Mouse (Mus musculus) megakaryocyte progenitor cell, adult 5-6 weeks (primary cell): Measurements from ENCODE around the gene Smim26. TPM values are rescaled to one million over a fixed set of nuclear protein-coding genes. Genes with fewer than 3 reads are reported as not detected.
"Not testable (repeated sequence)": the region's sequence is repeated elsewhere in the genome, so short reads cannot be mapped to it uniquely, and the experiment has no call there.

Experiments
- ATAC-seq: replicated peaks from 2 replicates; pipeline ENCODE4 v1.8.0; 2016; ENCODE audit warnings: mild to moderate bottlenecking, moderate TSS enrichment, inconsistent platforms; ENCODE audit not compliant: poor library complexity
- total RNA-seq, 2 experiments: library from RNA; stranded (forward) in 1 of 2; stranded (reverse) in 1 of 2; fragments of 157-497, 149-512 nt in 1 of 2; fragments of 200-1000 nt in 1 of 2; gene quantifications; 2 replicates each; pipeline versions ENCODE4 v1.2.3 to v1.2.4; 2015 to 2017

Gene Smim26
- 30.1 and 42.9 TPM in 2 replicates for total RNA-seq (2015)
- total RNA-seq (2017), result 23.5 and 27.0 TPM in 2 replicates

GRCm38 (mm10) chr2:144593951-144594651 is at the start of gene Smim26:
TSS of gene Smim26 (plus strand) at chr2:144594054.
- peak; percentile 99 for ATAC-seq

GRCm38 (mm10) chr2:144544630-144545029 is 49.2 kb upstream of the Smim26 start:
- no peak for ATAC-seq

- ATAC-seq, result no peak
These were observed 48.8 kb upstream of the Smim26 start for GRCm38 (mm10) chr2:144545061-144545460.

GRCm38 (mm10) chr2:144545481-144545880 is 48.4 kb upstream of the Smim26 start:
- no peak for ATAC-seq

DNA sequence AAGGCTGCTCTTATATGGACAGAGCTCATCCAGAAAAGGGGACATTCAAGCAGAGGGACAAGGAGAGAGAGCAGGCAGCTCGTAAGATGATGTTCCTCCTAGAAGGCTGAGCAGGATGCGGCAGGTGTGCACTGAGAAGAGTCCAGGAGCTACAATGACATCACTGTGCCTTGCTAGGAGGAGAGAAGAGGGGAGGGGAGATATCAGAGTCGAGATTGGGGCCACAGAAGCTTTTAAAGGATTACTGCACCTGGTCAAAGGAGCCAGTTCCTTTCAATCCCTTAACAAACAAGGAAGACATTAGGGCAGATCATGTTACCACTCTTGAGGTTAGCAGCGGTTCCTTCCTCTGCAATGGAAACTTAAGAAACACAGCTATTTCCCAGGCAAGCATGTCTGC is 46.3 kb upstream of the Smim26 start:
- no peak for ATAC-seq

GRCm38 (mm10) chr2:144550529-144550928 is 43.3 kb upstream of the Smim26 start, which contains the start of gene Rbbp9:
TSS of gene Rbbp9 (minus strand) at chr2:144550869.
- peak; percentile 82 for ATAC-seq

DNA sequence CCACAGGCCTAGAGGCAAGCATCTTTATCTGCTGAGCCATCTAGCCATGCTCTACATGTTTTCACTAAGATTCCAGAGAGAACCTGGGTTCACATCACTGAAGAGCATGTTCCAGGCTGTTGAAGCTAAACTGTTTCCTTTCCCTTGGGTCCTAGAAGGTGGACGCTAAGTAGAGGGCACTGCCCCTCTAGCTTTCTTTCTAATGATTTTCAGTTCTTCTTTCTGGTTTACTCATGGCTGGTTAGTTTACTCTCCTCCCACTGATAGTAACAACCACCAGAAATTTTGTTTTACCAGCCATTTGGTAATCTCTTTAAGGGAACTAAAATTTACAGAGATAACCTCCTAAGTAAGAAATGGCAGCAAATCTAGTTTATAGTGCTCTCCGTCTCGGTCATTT is 39.9 kb upstream of the Smim26 start:
- no peak for ATAC-seq

GRCm38 (mm10) chr2:144555286-144555819 is 38.5 kb upstream of the Smim26 start:
- ATAC-seq, result peak; percentile 25

DNA sequence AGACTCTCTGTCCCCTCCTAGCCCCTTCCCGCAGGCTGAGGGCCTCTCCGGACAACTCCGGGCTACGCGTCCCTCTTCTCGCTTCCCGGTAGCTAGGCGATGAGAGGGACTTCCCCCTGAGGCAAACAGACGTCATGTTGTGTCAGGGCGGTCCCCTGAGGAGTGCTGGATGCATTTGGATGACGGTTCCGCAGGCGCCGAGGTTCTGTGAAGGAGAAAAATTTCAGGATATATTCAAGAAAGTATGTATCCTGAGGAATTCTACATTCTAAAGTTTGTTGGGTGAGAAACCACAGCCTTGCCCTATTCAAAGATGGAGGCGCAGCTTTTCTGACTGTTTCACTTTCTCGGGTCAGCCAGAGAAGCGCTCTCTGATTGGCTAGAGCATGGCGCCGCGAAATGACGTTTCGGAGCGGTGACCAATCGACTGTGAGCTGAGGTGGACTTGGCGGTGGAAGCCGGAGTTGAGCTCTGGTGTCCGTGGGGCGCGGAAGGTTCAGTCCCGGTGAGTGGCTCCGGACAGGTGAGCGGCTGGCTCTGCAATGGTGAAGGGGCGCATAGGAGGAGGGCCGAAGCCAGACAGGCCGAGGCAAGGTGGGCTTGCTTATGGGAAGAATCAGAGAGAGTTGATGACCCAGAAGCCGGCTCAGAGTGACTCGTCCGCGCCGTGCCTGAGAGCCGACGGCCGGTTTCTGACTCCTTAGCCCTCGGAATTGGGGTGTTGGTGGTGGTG is 37.9 kb upstream of the Smim26 start, which contains the start of gene Sec23b:
Gene Sec23b (plus strand): TSS at position 410 of the 733 bp plus-strand sequence.
- ATAC-seq, result peak; percentile 92

- ATAC-seq, result peak; percentile 60; the same call in 1 of the 2 replicates
These were observed 5.1 kb upstream of the Smim26 start for GRCm38 (mm10) chr2:144588723-144589122.

DNA sequence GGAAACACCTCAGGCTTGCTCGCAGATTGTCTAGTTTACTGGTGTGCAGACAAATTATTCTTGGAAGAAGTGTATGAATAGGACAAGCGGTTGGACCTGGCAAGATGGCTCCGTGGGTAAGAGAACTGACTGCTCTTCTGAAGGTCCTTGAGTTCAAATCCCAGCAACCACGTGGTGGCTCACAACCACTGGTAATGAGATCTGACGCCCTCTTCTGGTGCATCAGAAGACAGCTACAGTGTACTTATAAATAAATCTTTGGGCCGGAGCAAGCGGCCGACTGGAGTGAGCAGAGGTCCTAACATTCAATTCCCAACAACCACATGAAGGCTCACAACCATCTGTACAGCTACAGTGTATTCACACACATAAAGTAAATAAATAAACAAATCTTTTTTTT is 818 bp upstream of the Smim26 start:
- ATAC-seq, result not testable (repeated sequence)

DNA sequence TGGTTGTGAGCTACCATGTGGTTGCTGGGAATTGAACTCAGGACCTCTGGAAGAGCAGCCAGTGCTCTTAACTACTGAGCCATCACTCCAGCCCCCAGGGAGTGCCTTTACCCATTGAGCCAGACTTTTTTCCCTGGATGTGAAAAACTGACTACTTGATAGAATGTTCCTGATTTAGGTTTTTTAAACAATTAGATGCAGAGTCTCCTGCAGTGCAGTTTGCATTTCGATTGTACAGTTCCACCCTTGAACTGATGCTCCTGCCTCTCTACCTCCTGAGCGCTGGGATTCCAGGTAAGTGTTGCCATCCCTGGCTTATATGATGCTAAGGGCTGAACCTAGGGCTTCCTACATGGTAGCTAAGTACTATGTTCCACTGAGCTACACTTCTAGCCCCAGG is 4.2 kb downstream of the Smim26 start:
- ATAC-seq, result no peak

- peak; percentile 98 for ATAC-seq
These were observed 6.2 kb downstream of the Smim26 start, which contains the start of gene Dtd1 for GRCm38 (mm10) chr2:144599831-144600687. TSS of gene Dtd1 (plus strand) at chr2:144599897.

DNA sequence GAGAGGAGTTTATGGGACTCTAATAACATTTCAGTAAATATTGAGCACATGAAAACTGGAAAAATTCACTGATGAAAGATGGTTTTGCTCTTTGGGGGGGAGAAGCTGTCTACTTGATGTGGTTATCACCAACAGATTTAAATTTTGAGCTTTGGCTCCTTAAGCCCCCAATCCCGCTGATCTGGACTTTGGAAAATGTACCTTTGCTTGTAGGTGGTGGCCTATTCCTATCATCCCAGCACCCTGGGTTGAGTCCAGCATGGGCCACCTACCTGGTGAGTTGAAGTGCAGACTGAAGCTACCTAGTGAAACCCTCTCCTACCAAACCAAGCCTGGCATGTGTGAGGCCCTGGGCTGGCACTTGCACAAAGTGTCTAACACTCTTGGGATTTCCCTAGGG is 7.7 kb downstream of the Smim26 start:
- ATAC-seq, result no peak

GRCm38 (mm10) chr2:144613956-144614355 is 20.1 kb downstream of the Smim26 start:
- no peak for ATAC-seq

DNA sequence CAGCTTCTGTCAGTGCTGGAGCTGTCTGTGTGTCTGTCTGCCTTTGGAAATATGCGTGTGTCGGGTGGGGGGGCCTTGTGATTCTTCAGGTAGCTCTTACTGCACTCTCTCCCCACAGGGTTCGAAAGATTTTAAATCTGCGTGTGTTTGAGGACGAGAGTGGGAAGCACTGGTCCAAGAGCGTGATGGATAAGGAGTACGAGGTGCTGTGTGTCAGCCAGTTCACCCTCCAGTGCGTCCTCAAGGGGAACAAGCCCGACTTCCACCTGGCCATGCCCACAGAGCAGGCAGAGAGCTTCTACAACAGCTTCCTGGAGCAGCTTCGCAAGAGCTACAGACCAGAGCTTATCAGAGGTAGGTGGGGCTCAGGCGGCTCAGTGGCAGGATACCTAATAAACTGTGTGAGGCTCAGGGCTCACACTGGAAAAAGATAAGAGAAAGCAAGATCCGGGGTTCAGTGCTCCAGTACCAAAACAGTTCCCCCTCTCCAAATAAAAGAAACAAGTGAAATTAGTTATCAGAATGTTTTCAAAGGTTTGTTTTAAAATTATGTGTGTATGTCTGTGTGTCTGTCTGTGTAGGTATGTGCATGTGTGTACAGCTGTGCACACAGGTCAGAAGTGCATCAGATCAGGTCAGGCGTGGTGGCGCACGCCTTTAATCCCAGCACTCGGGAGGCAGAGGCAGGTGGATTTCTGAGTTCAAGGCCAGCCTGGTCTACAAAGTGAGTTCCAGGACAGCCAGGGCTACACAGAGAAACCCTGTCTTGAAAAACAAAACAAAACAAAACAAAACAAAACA is 23.4 kb downstream of the Smim26 start:
- ATAC-seq, result peak; percentile 90

GRCm38 (mm10) chr2:144621491-144621890 is 27.6 kb downstream of the Smim26 start:
- ATAC-seq, result no peak

GRCm38 (mm10) chr2:144633551-144633950 is 39.7 kb downstream of the Smim26 start:
- ATAC-seq, result no peak

GRCm38 (mm10) chr2:144634231-144634630 is 40.4 kb downstream of the Smim26 start:
- no peak for ATAC-seq

DNA sequence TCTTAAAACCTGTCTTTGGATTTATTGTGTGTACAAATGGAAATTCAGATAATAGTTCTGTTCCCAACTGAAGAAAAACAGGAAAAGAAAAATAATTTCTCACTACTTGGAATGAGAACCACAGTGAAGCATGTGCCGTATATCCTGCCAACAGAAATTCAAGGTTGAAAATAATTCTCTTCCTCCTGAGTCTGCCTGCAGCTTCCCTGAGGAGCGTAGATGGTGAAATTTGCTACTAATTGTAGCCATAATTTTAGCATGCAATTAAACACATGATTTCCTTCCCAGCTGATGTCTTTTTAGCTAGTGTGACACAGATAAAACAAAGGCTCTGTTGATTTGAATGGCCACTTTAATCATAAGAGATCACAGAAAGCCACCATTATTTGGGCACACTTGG is 40.9 kb downstream of the Smim26 start:
- no peak for ATAC-seq
